Mouse (Mus musculus) kidney, postnatal 0 days (tissue): ENCODE results near the gene Zfp687. TPM values are rescaled to one million over a fixed set of nuclear protein-coding genes. Genes with fewer than 3 reads are reported as not detected.
"Not testable (repeated sequence)": the region's sequence is repeated elsewhere in the genome, so short reads cannot be mapped to it uniquely, and the experiment has no call there.

Experiments
- ATAC-seq: fragments of 200-750 bp; cut with Nextera tagmentation; replicated peaks from 2 replicates; pipeline ENCODE4 v1.8.0; 2017; ENCODE audit warnings: low read depth, moderate number of reproducible peaks, moderate TSS enrichment, moderate library complexity; ENCODE audit not compliant: low FRiP score
- DNase-seq: peaks from one replicate; pipeline ENCODE4 v3.0.0-alpha.2; 2016; ENCODE audit warnings: low spot score
- H3K27ac ChIP-seq: fragments of 300-500 bp; sonication (generic); 2 replicates; pipeline ENCODE4 v1.5.1; 2014; ENCODE audit warnings: mild to moderate bottlenecking
- H3K27me3 ChIP-seq: fragments of 300-500 bp; sonication (generic); 2 replicates; pipeline ENCODE4 v1.6.1; 2014; ENCODE audit warnings: low read length, mixed read lengths; ENCODE audit not compliant: insufficient read depth
- H3K36me3 ChIP-seq: fragments of 300-500 bp; sonication (generic); 2 replicates; pipeline ENCODE4 v1.6.1; 2014; ENCODE audit warnings: low read length, mixed read lengths; ENCODE audit not compliant: insufficient read depth
- H3K4me1 ChIP-seq: fragments of 300-500 bp; sonication (generic); replicated peaks from 2 replicates; pipeline ENCODE4 v1.6.1; 2014; ENCODE audit warnings: antibody characterized with exemption, low read length, mixed read lengths; ENCODE audit not compliant: insufficient read depth
- H3K4me2 ChIP-seq: fragments of 300-500 bp; sonication (generic); 2 replicates; pipeline ENCODE4 v1.6.1; 2014; ENCODE audit warnings: mild to moderate bottlenecking, low read length, moderate library complexity, mixed read lengths
- H3K4me3 ChIP-seq: fragments of 300-500 bp; sonication (generic); replicated peaks from 2 replicates; pipeline ENCODE4 v1.5.1; 2014; ENCODE audit warnings: low read depth, low read length
- H3K9ac ChIP-seq: fragments of 300-500 bp; sonication (generic); 2 replicates; pipeline ENCODE4 v1.6.1; 2014; ENCODE audit warnings: low read depth, low read length
- H3K9me3 ChIP-seq: fragments of 300-500 bp; sonication (generic); replicated peaks from 2 replicates; pipeline ENCODE4 v1.6.1; 2016; ENCODE audit warnings: low read length, inconsistent platforms, mixed read lengths
- CTCF ChIP-seq: IDR thresholded peaks from 2 replicates; pipeline ENCODE4 v1.5.1; 2016; ENCODE audit warnings: antibody characterized with exemption, low read depth, mild to moderate bottlenecking, moderate library complexity
- WGBS: fragments of 180-500 bp; shearing (Covaris S2); extraction: QIAGEN DNeasy Blood & Tissue Kit; methylation state at CpG from one replicate; pipeline ENCODE4 v1.1.7; 2014; 5-methylcytosine and 5-hydroxymethylcytosine counted together
- polyA plus RNA-seq: library from polyadenylated mRNA; unstranded; fragments of >200 nt; fragmentation: Nextera tagmentation; extraction: Ambion mirVana; gene quantifications from 2 replicates; pipeline ENCODE4 v1.2.1, GENCODE M21; 2015

Zfp687 gene
- polyA plus RNA-seq, 1 experiment from 2014 or later, result 20.0 TPM

DNA sequence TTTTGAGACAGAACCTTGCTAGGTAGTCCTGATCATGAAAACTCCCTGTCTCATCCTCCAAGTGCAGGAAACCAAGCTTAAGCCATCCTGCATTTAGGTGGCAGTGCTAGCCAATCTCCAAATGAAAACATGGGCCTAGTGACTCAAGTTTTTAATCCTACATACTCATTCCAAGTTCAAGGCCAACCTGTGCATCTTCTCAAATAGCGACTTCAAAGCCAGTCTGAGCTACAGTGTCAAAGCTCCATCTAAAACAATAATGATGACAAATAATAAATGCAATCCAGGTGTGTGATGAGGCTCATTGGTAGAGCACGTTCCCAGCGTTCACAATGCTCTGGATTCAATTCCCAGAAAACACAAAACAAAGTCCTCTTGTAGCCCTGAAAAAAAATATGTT is 26.4 kb upstream of the Zfp687 start:
- TF ChIP-seq CTCF, result no peak
- H3K9ac ChIP-seq, result peak overlapping the region; percentile 71
- no peak for ATAC-seq

DNA sequence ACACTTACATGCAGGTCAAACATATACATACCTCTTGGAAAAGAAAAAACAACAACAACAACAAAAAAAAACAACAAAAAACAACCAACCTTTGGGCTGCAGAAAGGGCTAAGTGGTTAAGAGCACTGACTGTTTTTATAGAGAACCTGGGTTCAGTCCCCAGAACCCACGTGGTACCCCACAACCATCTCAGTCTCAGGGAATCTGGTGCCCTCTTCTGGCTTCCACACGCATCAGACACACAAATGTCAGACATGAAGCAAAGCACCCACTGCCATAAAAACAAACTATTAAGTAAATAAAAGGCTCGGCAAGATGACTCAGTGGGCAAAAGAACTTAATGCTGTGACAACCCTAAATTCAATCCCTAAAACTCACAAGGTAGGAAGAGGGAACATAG is 14.7 kb upstream of the Zfp687 start:
- H3K27me3 ChIP-seq, result no peaks in the 10 kb centered on the region
- 70% methylated on average over 3 of the region's 3 CpGs for WGBS
- peak; percentile 29; the same call in 1 of the 2 replicates for TF ChIP-seq CTCF
- H3K36me3 ChIP-seq, result peaks cover 37% of the 10 kb centered on the region
- no peak overlapping the region for H3K9ac ChIP-seq
- H3K4me3 ChIP-seq, result no peak overlapping the region
- no peaks in the 10 kb centered on the region for H3K9me3 ChIP-seq
- ATAC-seq, result no peak
- DNase-seq, result no peak
- no peak overlapping the region for H3K27ac ChIP-seq
- H3K4me2 ChIP-seq, result no peak overlapping the region
- H3K4me1 ChIP-seq, result no peaks in the 10 kb centered on the region

More for the DNA sequence above, 26.4 kb upstream of the Zfp687 start:
- DNase-seq, result no peak
- 11% methylated on average over 3 of the region's 3 CpGs for WGBS
- H3K27me3 ChIP-seq, result no peaks in the 10 kb centered on the region
- H3K36me3 ChIP-seq, result 0 out of 2 replicates have a peak, but pooled peaks cover 2% of the 10 kb centered on the region
- no peaks in the 10 kb centered on the region for H3K9me3 ChIP-seq
- H3K27ac ChIP-seq, result no peak overlapping the region
- H3K4me1 ChIP-seq, result 0 out of 2 replicates have a peak, but pooled peaks cover 5% of the 10 kb centered on the region
- peak overlapping the region; percentile 67 for H3K4me3 ChIP-seq
- H3K4me2 ChIP-seq, result peak overlapping the region; percentile 62

DNA sequence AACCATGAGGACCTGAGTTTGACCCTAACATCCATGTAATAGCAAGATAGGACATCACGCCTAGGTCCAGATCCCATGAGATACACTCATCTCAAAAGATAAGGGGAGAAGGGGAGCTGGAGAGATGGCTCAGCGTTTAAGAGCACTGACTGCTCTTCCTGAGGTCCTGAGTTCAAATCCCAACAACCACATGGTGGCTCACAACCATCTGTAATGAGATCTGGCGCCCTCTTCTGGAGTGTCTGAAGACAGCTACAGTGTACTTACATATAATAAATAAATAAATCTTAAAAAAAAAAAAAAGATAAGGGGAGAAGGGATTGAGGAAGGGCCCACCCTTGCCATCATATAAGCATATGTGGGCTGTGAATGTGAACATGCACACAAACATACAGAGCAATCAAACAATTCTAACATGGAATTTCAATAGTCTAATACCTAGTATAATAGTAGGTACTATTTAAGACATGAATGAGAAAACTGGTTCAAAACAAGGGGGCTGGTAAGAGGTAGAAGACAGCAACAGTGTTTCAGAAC is 14.1 kb upstream of the Zfp687 start:
- not testable (repeated sequence) for H3K4me3 ChIP-seq, H3K4me1 ChIP-seq, H3K9ac ChIP-seq, H3K27me3 ChIP-seq, DNase-seq, H3K4me2 ChIP-seq, H3K9me3 ChIP-seq, H3K27ac ChIP-seq, ATAC-seq
- peaks cover 31% of the 10 kb centered on the region for H3K36me3 ChIP-seq
- peak; percentile 31; the same call in 1 of the 2 replicates for TF ChIP-seq CTCF
- 77% methylated on average over 3 of the region's 3 CpGs for WGBS

GRCm38 (mm10) chr3:95028603-95029002 is 13.4 kb upstream of the Zfp687 start:
- ATAC-seq, result no peak
- WGBS, result 68% methylated on average over 3 of the region's 3 CpGs
- H3K27ac ChIP-seq, result no peak overlapping the region; the same call in 1 of the 2 replicates

DNA sequence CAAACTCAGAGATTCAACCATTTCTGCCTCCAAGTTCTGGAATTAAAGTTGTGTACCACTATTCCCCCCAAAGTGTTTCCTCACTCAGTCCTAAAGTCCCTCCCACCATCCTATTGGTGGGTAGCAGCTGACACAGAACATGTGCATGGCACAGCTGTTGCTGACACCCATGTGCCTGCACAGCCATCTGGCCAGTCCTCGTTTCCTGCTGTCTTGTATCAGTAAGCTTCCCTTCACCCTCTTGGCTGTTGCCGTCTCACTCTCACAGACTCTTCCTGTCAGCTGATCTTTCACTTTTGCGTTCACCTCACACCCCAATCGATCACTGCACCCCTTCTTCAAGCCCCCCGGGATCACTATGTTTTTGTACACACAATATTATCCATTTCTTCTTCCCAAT is 12.5 kb upstream of the Zfp687 start:
- peaks cover 16% of the 10 kb centered on the region for H3K36me3 ChIP-seq
- DNase-seq (peak; percentile 44), ATAC-seq (peak; percentile 40; the same call in 1 of the 2 replicates)
- no peak for TF ChIP-seq CTCF
- no peaks in the 10 kb centered on the region for H3K4me1 ChIP-seq
- H3K9ac ChIP-seq, result no peak overlapping the region
- 40% methylated on average over 5 of the region's 5 CpGs for WGBS
- H3K4me3 ChIP-seq, result no peak overlapping the region
- H3K27ac ChIP-seq, result no peak overlapping the region
- H3K9me3 ChIP-seq, result no peaks in the 10 kb centered on the region
- H3K4me2 ChIP-seq, result no peak overlapping the region
- H3K27me3 ChIP-seq, result no peaks in the 10 kb centered on the region

More at GRCm38 (mm10) chr3:95028603-95029002, 13.4 kb upstream of the Zfp687 start:
- no peak for DNase-seq
- Histone ChIP-seq H3K4me2 (no peak overlapping the region), H3K4me3 (no peak overlapping the region), H3K27me3 (no peaks in the 10 kb centered on the region), H3K4me1 (no peaks in the 10 kb centered on the region), H3K9me3 (no peaks in the 10 kb centered on the region), H3K36me3 (peaks cover 24% of the 10 kb centered on the region), H3K9ac (no peak overlapping the region)
- TF ChIP-seq CTCF, result no peak

DNA sequence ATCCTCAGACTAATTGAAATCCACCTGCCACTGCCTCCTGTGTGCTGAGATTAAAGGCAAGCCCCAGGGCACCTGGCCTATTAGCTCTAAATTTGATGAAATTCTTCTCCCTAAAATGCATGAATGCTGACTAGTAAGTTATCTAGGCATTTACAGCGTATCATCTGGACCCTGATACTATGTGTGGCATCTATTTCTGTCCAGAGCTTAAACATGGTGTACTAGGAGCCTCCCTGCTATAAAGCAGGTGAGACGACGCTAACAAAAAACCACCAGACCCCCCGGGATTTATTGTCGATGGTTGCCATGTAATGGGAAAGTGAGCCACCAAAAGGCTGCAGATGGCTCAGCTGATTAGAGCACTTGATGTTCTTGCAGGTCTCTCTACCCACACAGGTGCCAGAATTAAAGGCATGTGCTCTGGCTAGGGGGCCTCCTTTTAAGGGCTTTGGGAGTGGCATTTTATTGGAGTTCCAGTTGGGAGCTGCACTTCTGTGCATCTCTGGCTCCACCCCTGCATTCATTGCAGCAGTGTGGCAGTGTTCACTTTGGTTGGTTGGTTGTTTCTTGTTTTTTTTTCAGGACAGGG is 11.9 kb upstream of the Zfp687 start:
- 38% methylated on average over 5 of the region's 5 CpGs for WGBS
- ATAC-seq (no peak), DNase-seq (no peak)
- Histone ChIP-seq H3K4me1 (no peaks in the 10 kb centered on the region), H3K4me2 (no peak overlapping the region), H3K9ac (no peak overlapping the region), H3K4me3 (no peak overlapping the region), H3K27me3 (no peaks in the 10 kb centered on the region), H3K9me3 (no peaks in the 10 kb centered on the region), H3K27ac (no peak overlapping the region), H3K36me3 (peaks cover 12% of the 10 kb centered on the region; the same call in 1 of the 2 replicates)
- no peak for TF ChIP-seq CTCF
